Mouse (Mus musculus): ENCODE measurements around the gene Smim12.

DNA sequence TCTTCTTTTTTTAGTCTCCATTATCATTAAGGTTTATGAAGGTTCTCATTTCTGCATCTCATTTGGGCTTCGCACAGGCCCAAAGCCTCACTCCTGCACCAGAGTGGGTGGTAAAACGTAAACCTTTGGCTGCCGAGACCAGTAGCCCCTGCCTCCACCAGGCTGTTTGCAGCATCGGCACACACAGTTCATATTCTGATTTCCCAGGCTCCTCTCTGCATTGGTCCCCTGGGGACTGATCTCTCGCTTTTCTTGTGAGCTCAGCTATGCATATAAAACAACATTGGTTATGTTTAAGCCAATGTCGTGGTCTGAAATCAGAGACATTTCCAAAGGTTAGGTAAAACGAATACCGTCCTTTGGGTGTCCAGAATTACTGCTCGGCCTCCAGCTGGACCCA is 32.3 kb upstream of the Smim12 start:
- TF ChIP-seq POLR2A (IDR thresholded peaks at IDR 0.05; ENCODE audit: low read depth, low read length), result no peak
- no peak for TF ChIP-seq CTCF (IDR thresholded peaks at IDR 0.05; ENCODE audit: extremely low read depth, insufficient read length, insufficient replicate concordance, low read depth, low read length)

Measured in small intestine, adult 2 months (tissue).